Mouse (Mus musculus) adrenal gland, postnatal 36 days (tissue): Measurements from ENCODE around the gene Klk10. TPM values are rescaled to one million over a fixed set of nuclear protein-coding genes. Genes with fewer than 3 reads are reported as not detected.
A peak's percentile ranks its signal among the peaks of the same experiment; 100 is the strongest.

Experiments used
- DNase-seq, 2 experiments: peaks; one replicate each; pipeline ENCODE4 v3.0.0; 2021; ENCODE audit warnings: mixed read lengths in 1 of 2
- long read RNA-seq, 2 experiments: library from polyadenylated mRNA; stranded (forward); transcript quantifications; one replicate each; pipeline ENCODE4 v2.0.0; 2021; ENCODE audit warnings: borderline sequencing depth in 2 of 2
- total RNA-seq, 2 experiments: library from RNA; stranded (reverse); gene quantifications; 2 replicates each; pipeline ENCODE4 v1.2.3; 2021

The Klk10 gene
- total RNA-seq, result under 1 TPM; 0.23 to 0.33 TPM
- long read RNA-seq, experiment 1, partial matches to known transcripts, result 1 of 1 reads
- long read RNA-seq, experiment 1, other reads (novel, unspliced or antisense), result 0 of 1 reads
- long read RNA-seq, experiment 2, result 0 reads

GRCm38 (mm10) chr7:43780746-43781145 is at the start of gene Klk10:
TSS of gene Klk10 (plus strand) at chr7:43781035.
- DNase-seq, result no peak

DNA sequence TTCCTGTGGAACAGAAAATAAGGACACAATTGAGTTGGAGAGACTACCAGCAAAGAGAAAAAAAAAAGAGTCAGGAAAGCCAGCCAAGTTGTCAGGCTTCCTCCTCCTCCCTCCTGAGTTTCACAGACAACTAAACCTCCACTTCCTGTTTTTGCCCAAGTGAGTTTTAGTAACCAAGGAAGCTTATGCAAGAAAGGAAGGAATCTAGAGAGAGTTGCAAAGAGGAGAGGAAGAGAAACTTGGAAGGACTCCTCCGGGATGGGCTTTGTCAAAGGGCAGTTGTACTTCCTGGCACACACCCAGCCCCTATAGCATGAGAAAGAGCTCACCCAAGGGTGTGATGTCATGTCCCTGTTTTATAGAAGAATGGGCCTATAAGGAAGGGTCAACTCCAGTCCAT is 33.0 kb upstream of the Klk10 start:
- no peak for DNase-seq

DNA sequence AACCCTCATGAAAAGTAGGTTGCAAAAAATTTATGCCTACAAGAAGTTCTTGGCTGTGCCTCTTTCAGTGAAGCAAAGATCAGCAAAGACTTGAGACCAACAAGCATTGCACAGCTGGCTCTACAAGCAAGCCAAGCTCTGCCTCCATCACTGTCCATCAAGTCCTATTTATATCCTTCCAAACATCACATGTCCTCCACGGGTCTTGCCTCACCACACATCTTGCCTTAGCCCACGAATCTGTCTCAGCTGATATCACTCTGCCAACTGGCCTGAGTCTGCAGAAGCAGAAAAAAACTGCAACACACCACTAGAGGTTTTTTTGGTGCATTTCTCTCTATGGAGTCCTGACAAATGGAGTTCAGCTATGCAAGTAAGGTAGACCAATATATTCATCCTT is 28.0 kb upstream of the Klk10 start:
- DNase-seq, result no peak

DNA sequence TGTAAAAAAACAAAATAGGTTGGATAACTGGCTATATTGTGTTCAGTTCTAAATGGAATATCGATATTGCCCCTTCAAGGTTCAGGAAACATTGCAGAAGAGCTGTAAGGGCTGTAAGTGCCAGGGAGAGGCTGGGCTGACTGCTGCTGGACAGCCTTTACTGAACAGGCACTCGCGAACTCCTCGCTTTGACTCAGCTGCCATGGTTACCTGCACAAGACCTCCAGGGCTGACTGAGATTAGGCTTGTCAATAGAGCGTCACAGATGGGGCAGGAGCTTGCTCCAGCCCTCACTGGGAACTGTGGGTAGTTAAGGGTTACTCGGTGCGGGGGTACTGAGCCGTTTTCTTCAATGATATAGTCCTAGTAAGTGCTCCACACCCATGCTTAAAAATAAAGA is 14.4 kb upstream of the Klk10 start:
- DNase-seq, result no peak

- DNase-seq, result no peak
Measured at GRCm38 (mm10) chr7:43768597-43768996, 12.2 kb upstream of the Klk10 start, which contains the start of gene Klk12. TSS of gene Klk12 (plus strand) at chr7:43768897.

- no peak for DNase-seq
Measured at GRCm38 (mm10) chr7:43769636-43770035, 11.2 kb upstream of the Klk10 start.

DNA sequence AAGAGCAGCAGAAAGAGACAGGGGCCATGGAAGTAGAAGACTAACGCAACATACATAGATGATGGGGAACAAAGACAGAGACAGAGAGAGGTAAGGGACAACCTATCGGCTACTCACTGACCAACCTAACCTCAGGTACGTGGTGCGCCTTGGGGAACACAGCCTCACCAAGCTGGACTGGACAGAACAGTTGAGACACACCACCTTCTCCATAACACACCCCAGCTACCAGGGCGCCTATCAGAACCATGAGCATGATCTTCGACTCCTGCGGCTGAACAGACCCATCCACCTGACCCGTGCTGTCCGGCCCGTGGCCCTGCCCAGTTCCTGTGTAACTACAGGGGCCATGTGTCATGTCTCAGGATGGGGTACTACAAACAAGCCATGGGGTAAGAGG is 10.1 kb upstream of the Klk10 start:
- DNase-seq, result no peak

DNA sequence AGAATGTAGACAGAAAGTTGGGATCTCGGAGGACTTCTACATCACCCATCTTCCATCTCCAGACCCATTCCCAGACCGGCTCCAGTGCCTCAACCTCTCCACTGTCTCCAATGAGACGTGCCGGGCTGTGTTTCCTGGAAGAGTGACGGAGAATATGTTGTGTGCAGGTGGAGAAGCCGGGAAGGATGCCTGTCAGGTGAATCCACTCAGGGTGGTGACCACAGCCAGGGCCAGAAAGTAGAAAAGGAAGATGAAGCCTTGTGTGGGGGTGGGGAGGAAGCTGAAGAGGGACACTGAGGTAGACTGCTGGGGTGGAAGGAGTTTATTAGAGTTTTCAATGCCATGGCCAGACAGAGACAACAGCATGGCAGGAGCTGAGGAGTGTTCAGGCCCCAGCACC is 8.9 kb upstream of the Klk10 start:
- DNase-seq, result no peak

- DNase-seq, result no peak
Measured at GRCm38 (mm10) chr7:43772901-43773300, 7.9 kb upstream of the Klk10 start.

DNA sequence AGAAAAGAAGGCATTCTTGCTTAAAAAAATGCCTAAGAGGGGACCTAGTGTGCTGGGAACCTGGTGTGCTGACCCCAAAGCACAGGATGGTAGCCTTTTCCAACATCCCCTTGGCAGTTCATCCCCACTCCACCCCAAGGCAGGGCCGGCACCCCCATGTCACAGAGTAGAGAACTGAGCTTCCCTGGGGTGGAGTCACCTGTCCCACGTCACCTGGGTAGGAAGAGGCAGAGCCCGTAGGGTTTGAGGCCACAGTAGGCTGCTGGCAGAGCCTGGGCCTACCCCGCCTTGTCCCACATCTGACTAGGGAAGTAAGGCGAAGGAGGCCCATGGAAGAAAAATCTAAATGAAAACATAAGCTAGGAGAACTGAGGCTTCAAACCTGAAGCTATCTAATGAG is 6.5 kb upstream of the Klk10 start, which contains the start of gene Klk11:
Gene Klk11 (plus strand): TSS at position 241 of the 400 bp plus-strand sequence.
- no peak for DNase-seq

DNA sequence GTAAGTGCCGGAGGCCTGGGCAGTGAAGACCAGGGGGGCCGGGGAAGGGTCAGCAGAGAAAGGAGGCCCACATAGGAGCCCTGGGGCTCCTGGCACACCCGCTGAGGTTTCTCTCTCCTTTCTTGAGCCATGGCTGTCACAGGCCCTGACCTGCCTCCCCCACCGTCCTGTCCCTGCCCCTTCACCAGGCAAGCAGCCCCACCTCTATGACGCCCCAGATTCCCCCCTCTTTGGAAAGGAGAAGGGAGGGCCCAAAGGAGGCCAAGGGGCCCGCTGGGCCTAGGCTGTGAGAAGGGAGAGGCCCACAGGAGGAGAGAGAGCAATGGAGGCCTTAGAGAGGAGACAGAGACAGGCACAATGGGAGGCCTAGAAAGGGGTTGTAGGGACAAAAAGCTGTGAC is 6.0 kb upstream of the Klk10 start:
- DNase-seq, result no peak

GRCm38 (mm10) chr7:43775311-43776057 is 5.4 kb upstream of the Klk10 start:
- DNase-seq, result no peak

DNA sequence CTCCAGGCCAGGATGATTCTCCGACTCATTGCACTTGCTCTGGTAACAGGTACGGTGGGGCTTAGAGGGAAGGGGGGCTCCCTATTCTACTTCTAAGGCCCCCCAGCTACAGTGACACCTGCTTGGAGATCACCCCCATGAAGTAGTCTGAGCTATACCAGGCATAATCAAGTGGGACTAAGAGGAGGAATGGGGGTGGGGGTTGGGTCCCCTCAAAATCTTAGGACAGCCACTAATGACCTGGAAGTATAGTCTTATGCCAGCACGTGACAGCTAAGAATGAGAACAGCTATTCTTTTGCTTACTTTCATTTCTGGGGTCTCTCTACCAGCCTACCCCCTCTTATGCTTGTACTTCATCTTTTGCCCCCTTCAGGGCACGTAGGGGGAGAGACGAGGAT is 4.3 kb upstream of the Klk10 start:
- no peak for DNase-seq

GRCm38 (mm10) chr7:43777423-43777822 is 3.4 kb upstream of the Klk10 start:
- no peak for DNase-seq

GRCm38 (mm10) chr7:43778176-43778970 is 2.5 kb upstream of the Klk10 start:
- DNase-seq, result no peak

DNA sequence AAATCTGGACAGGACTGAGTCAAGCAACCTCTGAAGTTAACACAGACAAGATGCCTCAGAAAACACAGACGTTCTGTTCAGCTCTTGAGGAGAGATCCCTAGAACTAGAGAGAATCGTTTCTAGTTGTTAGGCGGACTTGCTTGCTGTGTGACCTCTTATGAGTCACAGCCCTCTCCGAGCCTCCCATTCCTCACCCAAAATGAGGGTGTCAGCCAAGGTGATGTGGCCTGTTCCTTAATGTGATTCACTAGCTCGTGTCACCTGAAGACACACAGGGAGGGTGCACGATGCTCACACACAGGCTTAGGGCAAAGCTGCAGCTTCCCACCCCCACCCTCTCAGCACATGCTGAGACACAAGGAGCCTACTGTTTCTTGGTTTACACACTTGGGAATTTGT is 594 bp upstream of the Klk10 start:
- DNase-seq, result no peak

DNA sequence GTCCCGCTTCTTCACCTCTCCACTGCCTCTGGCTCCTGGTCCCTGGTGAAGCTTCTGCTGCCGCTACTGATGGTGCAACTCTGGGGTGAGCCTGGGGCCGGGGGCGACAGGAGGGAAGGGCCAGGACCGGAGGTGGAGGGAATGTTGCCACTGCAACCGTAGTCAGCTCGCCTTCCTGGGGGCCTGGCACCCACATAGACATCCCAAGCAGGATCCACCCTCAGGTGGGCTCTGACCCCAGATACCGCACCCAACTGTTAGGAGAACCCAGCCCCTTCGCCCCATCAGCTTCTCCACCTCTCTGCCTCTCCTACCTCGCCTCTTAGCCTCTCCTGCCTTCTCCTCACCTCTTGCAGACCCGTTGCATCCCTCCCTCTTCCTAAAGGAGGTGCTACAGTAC is 706 bp downstream of the Klk10 start:
- no peak for DNase-seq

GRCm38 (mm10) chr7:43782275-43783265 is 1.7 kb downstream of the Klk10 start:
- peak; percentile 74 to 84 for DNase-seq

GRCm38 (mm10) chr7:43785286-43785685 is 4.5 kb downstream of the Klk10 start:
- peak; percentile 56 to 68 for DNase-seq

DNA sequence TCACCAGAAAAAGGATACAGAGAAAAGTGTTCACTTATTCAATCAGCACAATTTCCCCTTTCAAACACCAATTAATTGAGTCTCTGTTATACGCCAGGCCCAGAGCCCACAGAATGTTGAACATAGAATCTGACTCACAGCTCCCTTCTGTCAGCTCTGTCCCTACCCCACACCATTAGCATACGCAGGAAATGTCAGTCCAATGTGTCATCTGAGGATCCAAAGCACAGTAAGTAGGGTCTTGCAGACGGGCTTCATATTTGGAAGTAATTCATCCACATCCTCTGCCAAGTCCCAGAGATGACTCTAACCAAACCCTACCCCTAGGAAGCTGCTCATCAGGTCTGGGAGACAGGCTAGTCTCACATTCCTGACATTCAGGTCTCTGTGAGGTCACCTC is 7.3 kb downstream of the Klk10 start:
- DNase-seq, result no peak

DNA sequence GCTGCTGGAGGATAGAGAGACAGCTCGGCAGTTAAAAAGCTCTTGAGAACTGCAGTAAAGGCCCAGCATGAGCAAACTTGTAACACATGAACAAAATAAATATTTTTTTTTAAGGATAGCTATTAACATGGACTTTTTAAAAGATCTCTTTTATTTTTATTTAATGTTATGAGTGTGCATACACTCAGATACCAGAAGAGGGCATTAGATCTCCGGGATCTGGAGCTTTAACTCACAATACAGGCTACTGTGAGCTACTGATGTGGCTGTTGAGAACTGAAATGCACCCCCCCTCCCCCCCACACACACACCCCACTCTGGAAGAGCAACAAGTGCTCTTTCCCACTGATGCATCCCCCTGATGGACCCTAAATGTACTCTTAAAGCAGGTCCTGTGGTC is 8.5 kb downstream of the Klk10 start:
- DNase-seq, result no peak

GRCm38 (mm10) chr7:43791591-43791990 is 10.8 kb downstream of the Klk10 start, which contains the start of gene Klk9:
TSS of gene Klk9 (plus strand) at chr7:43791891.
- no peak for DNase-seq
